Mouse (Mus musculus) CH12.LX (cell line): ENCODE measurements around the gene Tmem255b. TPM values are rescaled to one million over a fixed set of nuclear protein-coding genes. Genes with fewer than 3 reads are reported as not detected.

Source experiments
- DNase-seq: peaks from one replicate; pipeline ENCODE4 v3.0.0-alpha.2; 2013; ENCODE audit errors: extremely low read depth
- H3K27ac ChIP-seq: 2 replicates; pipeline ENCODE4 v1.5.1; 2012; ENCODE audit warnings: low read depth, mild to moderate bottlenecking, control low read depth, moderate library complexity; ENCODE audit not compliant: insufficient read depth
- H3K27me3 ChIP-seq: replicated peaks from 2 replicates; pipeline ENCODE3; 2012; ENCODE audit warnings: inconsistent platforms
- H3K36me3 ChIP-seq, 2 experiments: replicated peaks in 1 of 2; 2 replicates each; pipeline versions ENCODE3 to v1.6.1; 2012; ENCODE audit warnings: inconsistent platforms in 1 of 2, low read length in 1 of 2, mild to moderate bottlenecking in 1 of 2, mixed read lengths in 1 of 2, moderate library complexity in 1 of 2; ENCODE audit not compliant: control insufficient read depth in 1 of 2, insufficient read depth in 1 of 2
- H3K4me1 ChIP-seq, 2 experiments: 2 replicates each; pipeline ENCODE4 v1.6.1; 2012; ENCODE audit warnings: inconsistent platforms in 1 of 2, moderate library complexity in 1 of 2; ENCODE audit not compliant: insufficient read depth in 2 of 2, control insufficient read depth in 1 of 2
- H3K4me2 ChIP-seq: 2 replicates; pipeline ENCODE4 v1.6.1; 2012; ENCODE audit warnings: low read depth, mild to moderate bottlenecking, control low read depth; ENCODE audit not compliant: poor library complexity, insufficient read depth, severe bottlenecking
- H3K4me3 ChIP-seq, 3 experiments: fragments of 150-350 bp in 1 of 3; sonication (generic) in 1 of 3; replicated peaks in 1 of 3; 2 replicates each; pipeline versions ENCODE3 to v1.5.1; 2011 to 2012; ENCODE audit warnings: low read depth in 2 of 3, low read length in 2 of 3, mild to moderate bottlenecking in 2 of 3, moderate library complexity in 2 of 3, control low read depth in 1 of 3, improper control_type of control experiment in 1 of 3, inconsistent platforms in 1 of 3, mixed read lengths in 1 of 3; ENCODE audit not compliant: poor library complexity in 1 of 3
- H3K79me2 ChIP-seq: replicated peaks from 2 replicates; pipeline ENCODE4 v1.6.1; 2012; ENCODE audit warnings: mild to moderate bottlenecking, moderate library complexity; ENCODE audit not compliant: control insufficient read depth, poor library complexity, insufficient read depth, severe bottlenecking; ENCODE audit errors: extremely low read depth
- H3K9ac ChIP-seq: 2 replicates; pipeline ENCODE4 v1.6.1; 2012; ENCODE audit warnings: low read depth, mild to moderate bottlenecking, control low read depth, moderate library complexity; ENCODE audit not compliant: insufficient read depth
- H3K9me3 ChIP-seq: replicated peaks from 2 replicates; pipeline ENCODE3; 2012; ENCODE audit warnings: low read length, inconsistent platforms, mixed read lengths
- BHLHE40 ChIP-seq: IDR thresholded peaks from 2 replicates; pipeline ENCODE4 v1.6.1; 2011; ENCODE audit warnings: mild to moderate bottlenecking, low read depth, low read length, improper control_type of control experiment
- CHD1 ChIP-seq: IDR thresholded peaks from 2 replicates; pipeline ENCODE4 v1.6.1; 2012; ENCODE audit warnings: low read depth, low read length, improper control_type of control experiment, inconsistent platforms
- CTCF ChIP-seq, 2 experiments: IDR thresholded peaks in 1 of 2; conservative IDR thresholded peaks in 1 of 2; 2 replicates each; pipeline ENCODE4 v1.5.1; 2011 to 2012; ENCODE audit warnings: low read depth in 2 of 2, low read length in 2 of 2, improper control_type of control experiment in 1 of 2, inconsistent platforms in 1 of 2, mild to moderate bottlenecking in 1 of 2, moderate library complexity in 1 of 2
- ELF1 ChIP-seq: IDR thresholded peaks from 2 replicates; pipeline ENCODE4 v1.6.1; 2014; ENCODE audit warnings: low read depth, mild to moderate bottlenecking, inconsistent platforms, low read length, improper control_type of control experiment
- EP300 ChIP-seq: IDR thresholded peaks from 2 replicates; pipeline ENCODE4 v1.6.1; 2011; ENCODE audit warnings: low read length, improper control_type of control experiment
- ETS1 ChIP-seq: conservative IDR thresholded peaks from 2 replicates; pipeline ENCODE4 v1.6.1; 2012; ENCODE audit warnings: low read depth, mild to moderate bottlenecking, inconsistent platforms, low read length, improper control_type of control experiment, moderate library complexity
- HCFC1 ChIP-seq: IDR thresholded peaks from 2 replicates; pipeline ENCODE4 v1.6.1; 2012; ENCODE audit warnings: low read depth, mild to moderate bottlenecking, inconsistent platforms, low read length, improper control_type of control experiment
- JUND ChIP-seq: conservative IDR thresholded peaks from 2 replicates; pipeline ENCODE4 v1.6.1; 2011; ENCODE audit warnings: low read depth, low read length, improper control_type of control experiment
- KAT2A ChIP-seq: IDR thresholded peaks from 2 replicates; pipeline ENCODE4 v1.6.1; 2012; ENCODE audit warnings: low read length, improper control_type of control experiment, inconsistent platforms; ENCODE audit not compliant: insufficient replicate concordance
- MAFK ChIP-seq: IDR thresholded peaks from 2 replicates; pipeline ENCODE4 v1.6.1; 2011; ENCODE audit warnings: low read length, improper control_type of control experiment; ENCODE audit not compliant: insufficient replicate concordance
- MAZ ChIP-seq: IDR thresholded peaks from 2 replicates; pipeline ENCODE4 v1.6.1; 2012; ENCODE audit warnings: low read depth, mild to moderate bottlenecking, inconsistent platforms, low read length, improper control_type of control experiment, moderate library complexity
- MXI1 ChIP-seq: IDR thresholded peaks from 2 replicates; pipeline ENCODE4 v1.6.1; 2011; ENCODE audit warnings: mild to moderate bottlenecking, low read depth, low read length, improper control_type of control experiment
- MYC ChIP-seq: IDR thresholded peaks from 2 replicates; pipeline ENCODE4 v1.6.1; 2011; ENCODE audit warnings: low read depth, mild to moderate bottlenecking, improper control_type of control experiment, low read length
- NELFE ChIP-seq: IDR thresholded peaks from 2 replicates; pipeline ENCODE4 v1.6.1; 2011; ENCODE audit warnings: low read depth, low read length, improper control_type of control experiment
- NRF1 ChIP-seq: IDR thresholded peaks from 2 replicates; pipeline ENCODE4 v1.6.1; 2014; ENCODE audit warnings: low read depth, mild to moderate bottlenecking, inconsistent platforms, low read length, improper control_type of control experiment, moderate library complexity
- PAX5 ChIP-seq: IDR thresholded peaks from 2 replicates; pipeline ENCODE4 v1.6.1; 2012; ENCODE audit warnings: low read length, inconsistent platforms, mixed read lengths
- POLR2AphosphoS2 ChIP-seq: IDR thresholded peaks from 2 replicates; pipeline ENCODE4 v1.6.1; 2011; ENCODE audit warnings: low read depth, low read length, improper control_type of control experiment
- RAD21 ChIP-seq: IDR thresholded peaks from 2 replicates; pipeline ENCODE4 v1.6.1; 2011; ENCODE audit warnings: low read depth, mild to moderate bottlenecking, low read length, improper control_type of control experiment, moderate library complexity
- RCOR1 ChIP-seq: conservative IDR thresholded peaks from 2 replicates; pipeline ENCODE4 v1.6.1; 2012; ENCODE audit warnings: low read depth, mild to moderate bottlenecking, inconsistent platforms, low read length, improper control_type of control experiment
- SIN3A ChIP-seq: IDR thresholded peaks from 2 replicates; pipeline ENCODE4 v1.6.1; 2012; ENCODE audit warnings: low read length, improper control_type of control experiment, inconsistent platforms
- TCF12 ChIP-seq: IDR thresholded peaks from 2 replicates; pipeline ENCODE4 v1.6.1; 2014; ENCODE audit warnings: low read depth, mild to moderate bottlenecking, inconsistent platforms, low read length, improper control_type of control experiment
- USF1 ChIP-seq: IDR thresholded peaks from 2 replicates; pipeline ENCODE4 v1.6.1; 2014; ENCODE audit warnings: low read depth, mild to moderate bottlenecking, inconsistent platforms, low read length, improper control_type of control experiment
- USF2 ChIP-seq: conservative IDR thresholded peaks from 2 replicates; pipeline ENCODE4 v1.6.1; 2011; ENCODE audit warnings: low read depth, low read length, improper control_type of control experiment
- ZMIZ1 ChIP-seq: IDR thresholded peaks from 2 replicates; pipeline ENCODE4 v1.6.1; 2012; ENCODE audit warnings: low read depth, mild to moderate bottlenecking, inconsistent platforms, low read length, improper control_type of control experiment
- ZNF384 ChIP-seq: IDR thresholded peaks from 2 replicates; pipeline ENCODE4 v1.6.1; 2012; ENCODE audit warnings: low read depth, low read length, improper control_type of control experiment, inconsistent platforms
- dilution Hi-C: fragments of 300-500 bp; cut with MboI; formaldehyde crosslinking; loops from 2 replicates; pipeline ENCODE4 v1.14.3; 2020; ENCODE audit warnings: low sequenced_read_pairs; ENCODE audit not compliant: extremely low pct_unique_long_range_greater_than_20kb, extremely low pct_ligation_motif_present
- in situ Hi-C: fragments of 300-500 bp; cut with MboI; formaldehyde crosslinking; loops from 3 replicates; pipeline ENCODE4 v1.14.3; 2019; ENCODE audit warnings: low sequenced_read_pairs, low pct_ligation_motif_present, low pct_unique_long_range_greater_than_20kb, mixed read lengths
- polyA plus RNA-seq: library from polyadenylated mRNA; unstranded; fragments of >175 nt; gene quantifications from 2 replicates; pipeline ENCODE4 v1.2.1, GENCODE M21; 2012; ENCODE audit warnings: low read depth; ENCODE audit not compliant: insufficient read length
- total RNA-seq, 2 experiments: library from RNA; depleted of rRNA; stranded (reverse); fragments of 300-350 nt in 1 of 2; fragments of >200 nt in 1 of 2; gene quantifications; 2 replicates each; pipeline ENCODE4 v1.2.3; 2012 to 2014

Gene Tmem255b
- total and polyA plus RNA-seq, 3 experiments = not detected

GRCm38 (mm10) chr8:13437531-13437930 is 2.5 kb downstream of the Tmem255b start:
- dilution Hi-C loops = no loop called here
- Histone ChIP-seq H3K9ac (no peak overlapping the region), H3K4me2 (no peak overlapping the region), H3K36me3 (no peaks in the 10 kb centered on the region), H3K9me3 (peaks cover 5% of the 10 kb centered on the region), H3K27me3 (peaks cover 98% of the 10 kb centered on the region), H3K27ac (no peak overlapping the region), H3K4me3 (no peak overlapping the region), H3K79me2 (no peaks in the 10 kb centered on the region), H3K4me1 (no peaks in the 10 kb centered on the region)
- no peak for TF ChIP-seq ELF1
- TF ChIP-seq PAX5 = no peak
- no peak for TF ChIP-seq CHD1
- no peak for TF ChIP-seq ETS1
- no peak for TF ChIP-seq BHLHE40
- TF ChIP-seq POLR2AphosphoS2 = no peak
- TF ChIP-seq MAFK = no peak
- no peak for TF ChIP-seq EP300
- no peak for TF ChIP-seq SIN3A
- no peak for TF ChIP-seq USF2
- no peak for TF ChIP-seq RCOR1
- TF ChIP-seq TCF12 = no peak
- no peak for TF ChIP-seq KAT2A
- no peak for TF ChIP-seq NELFE
- TF ChIP-seq MAZ = no peak
- no peak for TF ChIP-seq JUND
- TF ChIP-seq CTCF (conservative IDR thresholded peaks at IDR 0.05 in 1 of 2, IDR thresholded peaks at IDR 0.05 in 1 of 2; ENCODE audit: low read depth in 2 of 2, low read length in 2 of 2) = no peak
- TF ChIP-seq ZNF384 = no peak
- TF ChIP-seq ZMIZ1 = no peak
- DNase-seq = no peak
- in situ Hi-C loops = no loop called here

GRCm38 (mm10) chr8:13442152-13442551 is 7.2 kb downstream of the Tmem255b start:
- H3K27me3 ChIP-seq = peaks cover 96% of the 10 kb centered on the region

More at GRCm38 (mm10) chr8:13442152-13442551, 7.2 kb downstream of the Tmem255b start:
- H3K4me3 ChIP-seq = no peak overlapping the region
- H3K27ac ChIP-seq = no peak overlapping the region
- H3K9me3 ChIP-seq = peaks cover 7% of the 10 kb centered on the region
- no peak overlapping the region for H3K4me2 ChIP-seq
- TF ChIP-seq TCF12 (no peak), HCFC1 (no peak), NRF1 (no peak), MYC (no peak), RCOR1 (no peak), EP300 (no peak), USF2 (no peak), ZNF384 (no peak), RAD21 (no peak), CHD1 (no peak), MAZ (no peak), MXI1 (no peak), USF1 (no peak)
- no peaks in the 10 kb centered on the region for H3K79me2 ChIP-seq
- DNase-seq = no peak
- H3K36me3 ChIP-seq = no peaks in the 10 kb centered on the region
- dilution Hi-C loops = no loop called here
- no peaks in the 10 kb centered on the region for H3K4me1 ChIP-seq
- H3K9ac ChIP-seq = no peak overlapping the region
- in situ Hi-C loops = no loop called here
